Mouse (Mus musculus) adrenal gland, adult 18-20 months (tissue): ENCODE measurements at regions not wholly inside any gene's neighbourhood (a gene's known extent, or its start where the extent isn't known, plus 50 kb on each side); places are given as distances from the start of the nearest gene placed in this dataset.
A peak's percentile ranks its signal among the peaks of the same experiment; 100 is the strongest.

Experiments used
- DNase-seq, 2 experiments: peaks; one replicate each; pipeline ENCODE4 v3.0.0; 2021 to 2022; ENCODE audit warnings: low spot score in 2 of 2

DNA sequence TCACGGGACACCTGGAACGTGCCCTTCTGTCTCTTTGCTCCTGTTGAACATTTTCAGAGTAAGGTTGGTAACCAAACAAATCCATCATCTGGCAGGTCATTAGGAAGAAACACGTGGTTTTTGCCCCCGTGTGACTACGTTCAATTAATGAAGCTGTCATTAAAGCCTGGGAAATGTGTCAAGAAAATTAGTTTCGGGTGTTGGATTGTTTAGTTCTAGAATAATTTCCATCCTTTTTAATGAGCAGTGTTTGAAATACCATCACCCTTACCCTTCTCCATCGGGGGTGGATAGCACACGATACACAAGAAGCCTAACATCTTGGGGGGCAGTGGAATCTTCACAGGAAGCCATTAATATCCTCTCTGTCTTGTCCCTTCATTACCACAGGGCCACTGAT lies 107.7 kb downstream of the Far1 start:
- DNase-seq = no peak

- no peak for DNase-seq
Observed at GRCm38 (mm10) chr7:113621898-113622510, 108.4 kb downstream of the Far1 start.

DNA sequence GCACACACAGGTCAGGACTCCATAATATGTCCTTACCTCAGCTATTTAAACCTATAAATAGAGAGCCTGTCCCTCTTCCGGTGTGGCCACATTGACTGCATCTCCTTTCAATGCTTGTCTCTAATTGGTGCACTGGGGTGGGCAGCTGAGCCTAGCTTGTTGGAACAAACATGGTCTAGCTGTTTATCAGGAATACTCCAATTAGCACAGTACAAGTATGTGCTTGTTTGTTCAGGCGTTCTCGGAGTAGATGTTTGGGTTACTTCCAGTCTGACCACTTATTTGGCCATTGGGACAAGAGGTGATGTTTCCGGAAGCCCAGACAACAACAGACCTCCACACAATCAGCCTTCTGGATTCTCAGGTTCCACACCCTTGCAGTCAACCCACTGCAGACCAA lies 109.7 kb downstream of the Far1 start:
- no peak for DNase-seq

DNA sequence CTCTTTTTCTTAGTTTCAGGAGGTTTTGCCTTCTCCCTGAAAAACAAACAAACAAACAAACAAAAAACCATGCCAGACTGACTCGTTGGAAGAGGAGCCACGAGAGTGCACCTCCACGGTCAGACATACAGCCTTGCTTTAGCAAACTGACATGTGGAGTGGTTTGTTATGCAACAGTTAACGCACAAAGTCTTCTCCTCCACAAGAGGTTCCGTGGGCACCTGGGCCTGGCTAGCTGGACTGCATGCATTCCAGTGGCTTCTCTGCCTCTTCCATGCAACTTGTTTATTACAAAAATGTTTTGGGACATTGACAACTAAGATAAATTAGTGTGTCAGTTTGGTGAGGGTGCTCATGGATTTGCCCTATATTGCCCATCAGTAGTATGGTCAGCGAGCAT lies 110.3 kb downstream of the Far1 start:
- DNase-seq = no peak

DNA sequence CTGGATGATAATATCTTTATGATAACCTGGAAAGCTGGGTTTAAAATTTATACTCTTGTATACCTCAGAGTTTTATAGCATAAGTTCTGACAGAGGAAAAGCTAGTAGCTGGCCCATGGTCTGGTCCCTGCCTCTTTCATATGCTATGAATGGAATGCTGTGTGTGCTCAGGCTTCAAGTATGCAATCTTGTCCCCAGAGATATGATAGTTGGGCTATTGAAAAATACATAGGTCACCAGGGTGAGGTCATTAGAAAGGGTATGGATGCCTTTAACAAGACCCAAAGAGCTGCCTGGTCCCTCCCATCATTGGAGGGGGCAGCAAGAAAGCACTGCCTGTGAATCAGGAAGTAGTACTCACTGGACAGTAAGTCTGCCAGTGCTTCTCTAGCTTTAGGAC lies 113.1 kb downstream of the Far1 start:
- DNase-seq = no peak

- no peak for DNase-seq
Observed at GRCm38 (mm10) chr7:113637011-113637600, 123.5 kb downstream of the Far1 start.

- no peak for DNase-seq
Observed at GRCm38 (mm10) chr7:113638098-113638497, 124.5 kb downstream of the Far1 start.

- DNase-seq = no peak
Observed at GRCm38 (mm10) chr7:113642540-113642939, 123.3 kb upstream of the Spon1 start.

DNA sequence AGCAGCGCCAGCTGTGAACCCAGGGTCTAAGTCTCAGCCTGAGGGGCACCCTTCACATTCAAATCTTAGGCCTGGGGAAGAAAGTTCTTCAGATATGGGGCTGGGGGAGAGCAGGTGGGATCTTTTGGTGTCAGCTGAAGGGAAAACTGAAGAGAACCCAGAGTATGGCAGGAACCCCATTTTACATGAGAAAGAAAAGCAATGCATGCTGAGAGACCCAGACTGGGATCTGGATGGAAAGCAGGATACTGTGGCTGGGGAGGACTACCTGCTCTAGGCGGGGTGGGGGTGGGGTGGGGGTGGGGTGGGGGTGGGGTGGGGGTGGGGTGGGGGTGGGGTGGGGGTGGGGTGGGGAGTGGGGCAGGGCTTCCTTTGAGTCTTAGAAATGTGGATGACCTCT lies 115.2 kb upstream of the Spon1 start:
- no peak for DNase-seq

GRCm38 (mm10) chr7:113651696-113652095 lies 114.1 kb upstream of the Spon1 start:
- no peak for DNase-seq

GRCm38 (mm10) chr7:113653130-113653529 lies 112.7 kb upstream of the Spon1 start:
- DNase-seq = peak; percentile 26 to 48

DNA sequence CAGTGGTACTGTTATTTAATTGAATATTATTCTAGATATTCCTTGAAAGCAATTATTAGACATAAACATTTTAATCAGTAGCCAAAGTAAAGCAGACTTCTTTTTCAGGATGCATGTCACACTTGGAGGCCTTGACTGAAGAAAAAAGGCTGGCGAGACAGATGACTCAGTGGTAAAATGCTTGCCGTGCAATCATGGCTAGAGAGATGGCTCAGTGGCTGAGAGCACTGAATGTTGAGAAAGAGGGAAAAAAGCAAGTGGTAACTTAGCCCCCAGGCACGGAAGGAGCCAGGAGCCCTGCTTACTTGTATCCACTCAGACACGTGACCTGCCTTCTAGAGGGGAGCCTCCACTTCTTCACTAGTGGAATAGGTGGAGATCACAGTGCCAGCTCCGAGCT lies 110.5 kb upstream of the Spon1 start:
- DNase-seq = no peak

GRCm38 (mm10) chr7:113672779-113673595 lies 92.8 kb upstream of the Spon1 start:
- DNase-seq = no peak

GRCm38 (mm10) chr7:113673596-113673956 lies 92.2 kb upstream of the Spon1 start:
- no peak for DNase-seq

GRCm38 (mm10) chr7:113682271-113682670 lies 83.5 kb upstream of the Spon1 start:
- no peak for DNase-seq

DNA sequence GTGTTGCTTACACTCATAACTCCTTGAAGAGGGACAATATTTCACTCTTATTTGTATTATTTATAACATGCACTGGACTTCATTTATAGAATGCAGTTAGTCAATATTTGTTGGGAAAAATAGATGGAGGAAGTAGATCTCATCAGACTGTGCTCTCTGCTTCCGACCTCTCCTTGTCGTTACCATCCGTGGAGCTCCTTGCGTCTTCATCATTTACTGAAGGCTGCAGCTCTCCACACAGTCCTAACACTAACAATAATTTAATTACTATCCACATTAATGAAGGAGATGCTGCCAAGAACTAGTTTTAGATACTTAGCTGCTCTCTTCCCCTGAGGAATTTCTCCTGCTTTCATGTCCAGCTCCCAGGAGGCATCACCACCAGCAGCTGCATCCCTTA lies 80.4 kb upstream of the Spon1 start:
- DNase-seq = no peak

DNA sequence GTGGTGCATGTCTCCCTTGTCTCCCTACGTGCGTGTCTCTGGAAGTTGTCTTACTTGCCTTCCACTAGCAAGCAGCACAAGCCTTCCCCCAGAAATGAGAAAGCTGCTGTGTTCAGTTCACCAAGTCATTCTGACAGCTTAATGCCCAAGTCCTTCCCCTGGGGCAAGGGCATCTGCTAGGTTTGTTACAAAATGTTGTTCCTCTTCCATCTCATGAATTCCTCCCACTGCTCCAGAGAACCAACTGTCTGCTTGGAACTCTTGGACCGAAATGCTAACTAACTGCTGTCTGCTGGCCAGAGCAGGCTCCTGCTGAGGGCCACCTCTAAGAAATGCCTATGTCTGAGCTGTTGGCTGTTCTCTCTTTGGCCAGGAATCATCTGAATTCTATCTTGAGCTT lies 79.3 kb upstream of the Spon1 start:
- DNase-seq = no peak

DNA sequence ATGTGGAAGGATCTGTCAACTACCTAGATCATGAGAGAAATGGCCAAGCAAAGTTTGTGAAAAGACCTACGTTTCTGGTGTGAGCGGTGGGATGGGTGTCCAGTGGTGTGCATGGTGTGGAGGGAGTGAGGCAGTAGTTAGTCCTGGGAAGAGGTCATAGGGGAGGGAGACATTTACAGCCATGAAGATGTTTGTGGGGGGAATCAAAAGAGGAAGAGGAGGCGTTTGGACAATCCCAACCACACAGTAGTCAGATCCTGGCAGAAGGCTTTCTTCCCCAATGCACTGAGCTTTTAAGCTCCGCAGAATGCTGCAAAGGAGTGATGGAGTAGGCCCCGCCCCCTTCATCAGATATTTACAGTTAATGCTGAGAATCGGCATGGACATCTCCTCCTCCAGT lies 78.2 kb upstream of the Spon1 start:
- no peak for DNase-seq

- DNase-seq = no peak
Observed at GRCm38 (mm10) chr7:113688231-113688669, 77.5 kb upstream of the Spon1 start.

- DNase-seq = no peak
Observed at GRCm38 (mm10) chr7:113688717-113689116, 77.1 kb upstream of the Spon1 start.

DNA sequence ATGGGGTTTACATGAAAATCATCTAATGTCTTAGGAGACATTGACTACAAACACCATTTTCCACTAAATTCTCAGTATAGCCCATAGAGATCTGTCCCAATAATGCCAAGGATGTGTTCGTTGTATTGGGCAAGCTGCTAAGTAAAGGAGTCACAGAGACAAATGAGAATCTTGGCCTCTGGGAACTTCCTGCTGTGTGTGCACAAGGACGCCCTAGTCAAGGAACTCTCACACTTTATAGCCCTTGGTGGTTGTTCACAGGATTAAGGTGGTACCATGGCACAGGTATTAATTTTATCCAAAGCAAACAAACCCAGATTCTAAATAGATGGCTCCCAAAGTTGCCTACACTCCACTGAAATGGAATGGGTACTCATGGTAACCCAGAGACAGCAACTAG lies 76.7 kb upstream of the Spon1 start:
- DNase-seq = no peak

GRCm38 (mm10) chr7:113691756-113692155 lies 74.0 kb upstream of the Spon1 start:
- DNase-seq = no peak

DNA sequence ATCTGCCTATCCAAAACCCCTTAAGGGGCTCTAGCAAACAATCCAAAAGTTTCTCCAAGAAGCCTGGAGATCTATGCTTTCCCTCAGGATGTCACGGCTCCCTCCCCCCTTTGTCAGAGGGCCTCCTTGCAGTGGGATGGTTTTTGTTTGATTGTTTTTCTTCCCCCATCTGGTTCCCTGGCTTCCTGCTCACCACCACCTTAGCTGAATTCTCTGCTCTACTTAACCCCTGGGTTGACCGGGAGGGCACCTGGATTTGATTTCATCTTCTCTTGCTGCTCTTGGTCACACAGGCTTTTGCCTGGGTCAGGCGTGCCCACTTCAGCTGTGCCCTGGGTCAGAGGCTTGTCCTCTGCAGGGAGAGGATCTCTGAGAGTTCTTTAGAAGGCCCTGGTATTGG lies 72.3 kb upstream of the Spon1 start:
- DNase-seq = no peak
